Mouse (Mus musculus) kidney, embryonic 14.5 days (tissue): ENCODE results near the gene Tnik. TPM values are rescaled to one million over a fixed set of nuclear protein-coding genes. Genes with fewer than 3 reads are reported as not detected.

Experiments
- ATAC-seq: fragments of 200-750 bp; cut with Nextera tagmentation; 2 replicates; pipeline ENCODE4 v1.8.0; 2017; ENCODE audit warnings: moderate number of reproducible peaks, mild to moderate bottlenecking, moderate TSS enrichment, moderate library complexity; ENCODE audit not compliant: low FRiP score, low TSS enrichment
- H3K27ac ChIP-seq: fragments of 300-500 bp; sonication (generic); 2 replicates; pipeline ENCODE4 v1.5.1; 2014; ENCODE audit warnings: low read depth, mild to moderate bottlenecking, low read length, moderate library complexity, mixed read lengths
- H3K27me3 ChIP-seq: fragments of 300-500 bp; sonication (generic); 2 replicates; pipeline ENCODE4 v1.6.1; 2014; ENCODE audit warnings: mild to moderate bottlenecking, low read length; ENCODE audit not compliant: control insufficient read depth, insufficient read depth
- H3K36me3 ChIP-seq: fragments of 300-500 bp; sonication (generic); 2 replicates; pipeline ENCODE4 v1.6.1; 2014; ENCODE audit warnings: low read length, mixed read lengths; ENCODE audit not compliant: control insufficient read depth, insufficient read depth
- H3K4me1 ChIP-seq: fragments of 300-500 bp; sonication (generic); 2 replicates; pipeline ENCODE4 v1.6.1; 2014; ENCODE audit warnings: low read length, mixed read lengths; ENCODE audit not compliant: control insufficient read depth, insufficient read depth
- H3K4me2 ChIP-seq: fragments of 300-500 bp; sonication (generic); replicated peaks from 2 replicates; pipeline ENCODE4 v1.6.1; 2014; ENCODE audit warnings: low read depth, mild to moderate bottlenecking, low read length
- H3K4me3 ChIP-seq: fragments of 300-500 bp; sonication (generic); 2 replicates; pipeline ENCODE4 v1.5.1; 2014; ENCODE audit warnings: mild to moderate bottlenecking, low read length
- H3K9ac ChIP-seq: fragments of 300-500 bp; sonication (generic); 2 replicates; pipeline ENCODE4 v1.6.1; 2014; ENCODE audit warnings: low read depth, mild to moderate bottlenecking, low read length, moderate library complexity
- H3K9me3 ChIP-seq: fragments of 300-500 bp; sonication (generic); 2 replicates; pipeline ENCODE4 v1.6.1; 2016; ENCODE audit warnings: low read length; ENCODE audit not compliant: control insufficient read depth
- WGBS: fragments of 180-500 bp; shearing (Covaris S2); extraction: QIAGEN DNeasy Blood & Tissue Kit; methylation state at CpG from one replicate; pipeline ENCODE4 v1.1.7; 2014; 5-methylcytosine and 5-hydroxymethylcytosine counted together
- polyA plus RNA-seq: library from polyadenylated mRNA; unstranded; fragments of >200 nt; fragmentation: Nextera tagmentation; extraction: Ambion mirVana; gene quantifications from 2 replicates; pipeline ENCODE4 v1.2.1, GENCODE M21; 2014

Gene Tnik
- polyA plus RNA-seq, 1 experiment from 2014 or later = 3.9 TPM

DNA sequence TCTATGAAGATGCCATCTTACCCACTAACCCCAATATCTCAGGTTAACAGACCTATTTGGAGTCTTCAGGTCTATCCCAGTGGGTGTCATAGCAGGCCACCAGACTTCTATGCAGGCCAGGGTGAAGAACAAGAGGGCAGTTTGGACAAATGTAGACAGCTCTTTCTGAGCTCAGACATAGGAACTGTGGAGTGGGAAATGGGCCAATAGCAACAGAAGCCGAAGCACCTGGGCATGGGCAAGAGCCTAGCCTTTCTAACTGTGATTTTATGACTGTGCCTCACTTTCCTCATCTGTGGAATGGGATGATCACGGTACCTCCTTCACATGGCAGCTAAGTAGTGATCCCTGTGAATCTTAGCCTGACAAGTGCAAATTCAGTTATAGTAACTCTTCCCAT lies 214.4 kb downstream of the Tnik start:
- Histone ChIP-seq H3K36me3 (no peaks in the 10 kb centered on the region), H3K9me3 (no peaks in the 10 kb centered on the region), H3K27ac (no peak overlapping the region), H3K4me1 (no peaks in the 10 kb centered on the region), H3K4me2 (no peak overlapping the region), H3K4me3 (no peak overlapping the region), H3K27me3 (no peaks in the 10 kb centered on the region), H3K9ac (no peak overlapping the region)
- 96% methylated on average over 2 of the region's 2 CpGs for WGBS
- ATAC-seq = no peak

GRCm38 (mm10) chr3:28485716-28486115 lies 222.7 kb downstream of the Tnik start:
- 62% methylated on average over 7 of the region's 7 CpGs for WGBS
- ATAC-seq = no peak
- no peak overlapping the region for H3K9ac ChIP-seq

DNA sequence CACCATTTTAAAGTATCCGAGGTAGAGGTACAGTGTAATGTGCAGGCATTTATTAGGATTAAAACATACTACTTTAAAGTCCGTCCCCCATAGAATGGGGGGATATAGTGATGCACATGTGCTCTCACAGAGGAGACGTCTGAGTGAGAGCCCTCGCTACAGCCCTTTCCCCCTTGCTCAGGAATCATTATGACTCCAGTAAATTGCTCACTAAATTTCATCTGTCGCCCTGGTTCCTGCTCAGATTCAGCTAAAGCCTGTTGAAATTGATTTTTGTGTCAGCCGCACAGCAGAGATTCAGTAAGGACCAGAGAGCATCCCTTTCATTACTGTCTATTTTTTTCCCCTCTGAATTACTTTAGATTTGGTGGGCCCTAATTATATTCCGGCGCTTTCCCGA lies 224.4 kb downstream of the Tnik start:
- Histone ChIP-seq H3K9ac (no peak overlapping the region), H3K27me3 (no peaks in the 10 kb centered on the region), H3K4me3 (no peak overlapping the region), H3K36me3 (no peaks in the 10 kb centered on the region), H3K9me3 (peaks cover 4% of the 10 kb centered on the region; the same call in 1 of the 2 replicates), H3K27ac (no peak overlapping the region), H3K4me1 (no peaks in the 10 kb centered on the region), H3K4me2 (no peak overlapping the region)
- 83% methylated on average over 9 of the region's 9 CpGs for WGBS
- ATAC-seq = no peak

More at GRCm38 (mm10) chr3:28485716-28486115, 222.7 kb downstream of the Tnik start:
- Histone ChIP-seq H3K27me3 (no peaks in the 10 kb centered on the region), H3K4me1 (no peaks in the 10 kb centered on the region), H3K36me3 (no peaks in the 10 kb centered on the region), H3K4me3 (no peak overlapping the region), H3K4me2 (no peak overlapping the region), H3K9me3 (peaks cover 4% of the 10 kb centered on the region; the same call in 1 of the 2 replicates), H3K27ac (no peak overlapping the region)

GRCm38 (mm10) chr3:28491085-28492041 lies 228.3 kb downstream of the Tnik start:
- Histone ChIP-seq H3K4me1 (no peaks in the 10 kb centered on the region), H3K9me3 (peaks cover 2% of the 10 kb centered on the region; the same call in 1 of the 2 replicates), H3K4me3 (no peak overlapping the region), H3K9ac (no peak overlapping the region), H3K27ac (no peak overlapping the region), H3K36me3 (no peaks in the 10 kb centered on the region), H3K4me2 (no peak overlapping the region), H3K27me3 (no peaks in the 10 kb centered on the region)
- WGBS = 64% methylated on average over 11 of the region's 11 CpGs
- no peak for ATAC-seq

DNA sequence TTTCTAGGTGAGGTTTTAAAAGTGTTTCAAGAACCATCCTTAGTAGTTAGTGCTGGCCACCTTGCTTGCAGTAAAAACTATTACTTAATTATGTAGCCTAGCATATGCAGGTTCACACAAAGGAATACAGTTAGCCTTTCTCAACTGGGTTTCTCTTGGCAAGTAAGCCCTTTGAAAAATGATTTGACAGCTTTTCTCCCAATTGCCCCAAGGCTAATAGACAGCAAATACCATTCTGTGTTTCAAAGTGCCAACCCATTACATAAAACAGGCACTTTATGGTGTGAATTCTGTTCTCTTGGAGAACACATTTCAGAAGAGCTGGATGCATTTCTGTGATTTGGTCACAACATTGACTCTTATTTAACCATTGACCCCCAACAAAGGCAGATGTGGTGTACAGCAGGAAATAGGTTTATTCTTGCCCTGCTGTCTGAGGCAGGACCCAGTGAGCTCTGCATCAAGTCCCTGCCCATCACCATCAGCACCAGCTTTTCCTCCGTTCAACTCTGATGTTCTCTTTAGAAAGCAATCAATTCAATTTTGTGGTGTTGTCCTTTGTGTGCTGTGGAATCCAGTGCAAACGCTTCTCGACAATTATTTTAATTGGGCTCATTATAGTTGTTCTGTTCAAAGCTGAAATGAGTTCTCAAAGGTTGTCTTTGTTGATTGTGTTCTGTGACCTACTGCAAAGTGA lies 233.9 kb downstream of the Tnik start:
- H3K9ac ChIP-seq = no peak overlapping the region
- no peak overlapping the region for H3K27ac ChIP-seq
- no peaks in the 10 kb centered on the region for H3K36me3 ChIP-seq
- H3K4me3 ChIP-seq = no peak overlapping the region
- no peaks in the 10 kb centered on the region for H3K4me1 ChIP-seq
- no peak overlapping the region for H3K4me2 ChIP-seq
- ATAC-seq = no peak
- no peaks in the 10 kb centered on the region for H3K9me3 ChIP-seq
- H3K27me3 ChIP-seq = no peaks in the 10 kb centered on the region
- 85% methylated on average over 3 of the region's 3 CpGs for WGBS

DNA sequence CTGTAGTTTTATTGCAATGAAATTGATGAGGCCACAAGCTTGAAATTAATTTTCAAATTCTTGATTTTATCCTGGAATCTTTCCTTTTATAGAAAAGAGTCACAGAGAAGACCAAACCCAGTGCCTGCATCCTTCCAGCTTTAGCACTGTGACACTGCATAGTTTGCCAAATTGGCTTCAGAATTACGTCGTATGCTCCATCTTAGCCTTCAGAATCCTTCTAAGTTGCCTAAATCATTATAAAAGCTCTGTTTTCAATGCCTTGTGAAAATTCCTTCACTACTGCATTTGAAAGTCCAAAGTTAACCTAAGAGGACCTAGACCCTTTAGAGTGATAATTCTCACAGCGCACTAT lies 234.5 kb downstream of the Tnik start:
- Histone ChIP-seq H3K4me2 (no peak overlapping the region), H3K4me1 (no peaks in the 10 kb centered on the region), H3K4me3 (no peak overlapping the region), H3K9ac (no peak overlapping the region), H3K36me3 (no peaks in the 10 kb centered on the region), H3K27me3 (no peaks in the 10 kb centered on the region), H3K27ac (no peak overlapping the region), H3K9me3 (no peaks in the 10 kb centered on the region)
- no peak for ATAC-seq
- 95% methylated on average over 3 of the region's 3 CpGs for WGBS

GRCm38 (mm10) chr3:28502697-28503096 lies 239.7 kb downstream of the Tnik start:
- no peak for ATAC-seq
- 90% methylated on average over 3 of the region's 3 CpGs for WGBS
- H3K9me3 ChIP-seq = no peaks in the 10 kb centered on the region
- H3K9ac ChIP-seq = no peak overlapping the region
- H3K4me1 ChIP-seq = no peaks in the 10 kb centered on the region
- no peak overlapping the region for H3K4me2 ChIP-seq
- no peak overlapping the region for H3K4me3 ChIP-seq
- H3K27me3 ChIP-seq = no peaks in the 10 kb centered on the region
- no peaks in the 10 kb centered on the region for H3K36me3 ChIP-seq
- no peak overlapping the region for H3K27ac ChIP-seq

DNA sequence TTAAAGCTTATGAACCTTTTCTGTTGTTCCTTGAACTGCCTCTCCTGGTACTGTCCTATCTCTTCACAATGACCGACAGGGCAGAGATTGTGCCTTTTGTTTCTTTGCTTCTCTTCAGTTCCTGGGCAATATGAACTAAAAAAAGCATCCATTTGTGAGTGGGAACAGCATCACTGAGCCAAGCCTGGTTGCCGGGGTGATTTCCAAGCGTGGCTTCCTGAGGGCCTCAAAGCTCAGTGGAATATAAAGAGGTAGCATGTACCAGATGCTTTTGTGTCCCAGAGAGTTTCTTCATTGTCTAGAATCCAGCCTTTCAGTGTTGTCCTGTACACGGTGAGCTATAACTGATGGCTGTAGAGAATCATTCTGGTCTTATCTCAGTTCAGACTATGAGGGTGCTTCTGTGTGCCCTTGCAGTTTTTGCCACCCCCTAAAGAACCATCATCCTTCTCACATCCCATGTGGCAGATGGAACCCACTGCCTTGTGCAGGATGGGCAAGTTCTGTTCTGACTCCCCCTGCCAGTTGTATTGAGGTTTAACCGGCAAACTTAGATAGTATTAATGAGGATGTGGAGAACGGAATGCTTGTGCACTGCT lies 246.4 kb downstream of the Tnik start:
- no peaks in the 10 kb centered on the region for H3K36me3 ChIP-seq
- H3K27ac ChIP-seq = no peak overlapping the region
- no peak for ATAC-seq
- no peaks in the 10 kb centered on the region for H3K27me3 ChIP-seq
- 87% methylated on average over 6 of the region's 6 CpGs for WGBS
- no peak overlapping the region for H3K4me2 ChIP-seq
- no peak overlapping the region for H3K4me3 ChIP-seq
- H3K9ac ChIP-seq = no peak overlapping the region
- no peaks in the 10 kb centered on the region for H3K4me1 ChIP-seq
- H3K9me3 ChIP-seq = no peaks in the 10 kb centered on the region
